Mouse (Mus musculus): ENCODE data around the gene Cxcl9. TPM values are rescaled to one million over a fixed set of nuclear protein-coding genes. Genes with fewer than 3 reads are reported as not detected.

The Cxcl9 gene
- polyA plus RNA-seq, 1 experiment from 2014 or later, result not detected

Other genes starting within 250 kb of the Cxcl9 start
- gene G3bp2, start 244.4 kb downstream of the Cxcl9 start, polyA plus RNA-seq (2015; fragmentation: Nextera tagmentation; extraction: Ambion mirVana), result 337 and 342 TPM in 2 replicates
- 42.6 and 43.9 TPM in 2 replicates for gene Uso1, start 190.1 kb downstream of the Cxcl9 start, polyA plus RNA-seq (2015; fragmentation: Nextera tagmentation; extraction: Ambion mirVana)
- not detected in 2 replicates for gene U90926, start 112.7 kb downstream of the Cxcl9 start, polyA plus RNA-seq (2015; fragmentation: Nextera tagmentation; extraction: Ambion mirVana)
- 0.38 TPM in 1 of 2 replicates, not detected in the other for gene Ppef2, start 71.8 kb downstream of the Cxcl9 start, polyA plus RNA-seq (2015; fragmentation: Nextera tagmentation; extraction: Ambion mirVana)
- 4.7 and 5.4 TPM in 2 replicates for gene Naaa, start 49.9 kb downstream of the Cxcl9 start, polyA plus RNA-seq (2015; fragmentation: Nextera tagmentation; extraction: Ambion mirVana)
- gene Sdad1, start 17.6 kb downstream of the Cxcl9 start, polyA plus RNA-seq (2015; fragmentation: Nextera tagmentation; extraction: Ambion mirVana), result 33.9 and 39.8 TPM in 2 replicates
- gene Art3, start 3.7 kb upstream of the Cxcl9 start, polyA plus RNA-seq (2015; fragmentation: Nextera tagmentation; extraction: Ambion mirVana), result 2.3 and 4.1 TPM in 2 replicates
- 0.22 TPM in 1 of 2 replicates, not detected in the other for gene Cxcl10, start 20.8 kb upstream of the Cxcl9 start, polyA plus RNA-seq (2015; fragmentation: Nextera tagmentation; extraction: Ambion mirVana)
- 56.1 and 62.2 TPM in 2 replicates for gene Nup54, start 107.1 kb upstream of the Cxcl9 start, polyA plus RNA-seq (2015; fragmentation: Nextera tagmentation; extraction: Ambion mirVana)
- gene Scarb2, start 178.8 kb upstream of the Cxcl9 start, polyA plus RNA-seq (2015; fragmentation: Nextera tagmentation; extraction: Ambion mirVana), result 19.5 and 22.3 TPM in 2 replicates
- gene Fam47e, start 227.0 kb upstream of the Cxcl9 start, polyA plus RNA-seq (2015; fragmentation: Nextera tagmentation; extraction: Ambion mirVana), result 0.38 TPM in 1 of 2 replicates, not detected in the other

All from forebrain, embryonic 13.5 days (tissue).